In the genomic region with DNA sequence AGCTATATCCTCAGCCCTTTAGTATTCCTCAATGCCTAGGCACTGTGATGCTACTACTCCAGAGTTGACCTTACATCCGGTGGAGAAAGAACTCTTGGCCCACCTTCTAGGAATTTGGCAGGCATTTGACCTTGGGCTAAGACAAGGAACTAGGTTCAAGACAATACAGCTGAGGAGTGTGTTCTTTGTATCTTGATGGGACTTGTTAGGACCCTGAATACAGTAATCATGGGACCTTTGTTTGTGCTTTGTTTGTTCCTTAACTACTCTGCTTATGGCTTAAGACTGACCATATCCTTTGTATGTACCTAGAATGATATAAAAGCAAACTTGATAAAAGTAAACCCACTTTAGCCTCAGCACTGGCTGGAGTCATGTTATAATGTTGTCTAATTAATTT, we compare ENCODE assay signal across 24 mouse cellular contexts.
DNase-seq lines count a peak whose midpoint lies in the region; ATAC-seq and TF ChIP-seq lines count a peak whose summit lies in the region.
"Had no signal": no experiment of that assay in that cellular context is flagged by ENCODE, and none has a peak within 500 bp of the region (broad histone marks: within the 10 kb centered on the region; RNA-seq: fewer than 3 reads in every experiment).

No protein-coding gene starts in this region.

- no peak overlapping the region for H3K4me3 ChIP-seq in midbrain, embryonic 11.5 days (ENCODE audit: low read depth, low read length)
- H3K4me3 ChIP-seq in midbrain, embryonic 13.5 days (replicated peaks) = no peak overlapping the region
- H3K4me3 ChIP-seq in ES-E14 (ENCODE audit: insufficient read depth in 1 of 2, low read depth in 1 of 2, low read length in 2 of 2, poor library complexity in 1 of 2, severe bottlenecking in 1 of 2) = no peak overlapping the region
- H3K4me3 ChIP-seq: forebrain, embryonic 10.5 days; forebrain, embryonic 13.5 days; heart, embryonic 13.5 days had no signal

- WGBS in midbrain, embryonic 11.5 days = 89% methylated on average over 1 of the region's 1 CpGs
- 91% methylated on average over 1 of the region's 1 CpGs for WGBS in midbrain, embryonic 13.5 days

- ATAC-seq in midbrain, embryonic 11.5 days (ENCODE audit: low FRiP score) = no peak
- no peak for ATAC-seq in midbrain, embryonic 13.5 days
- ATAC-seq: activated CD4-positive, CD25-positive, alpha-beta regulatory T cell, adult 4 months; CD4-positive, CD25-positive, alpha-beta regulatory T cell, adult 4 months; forebrain, embryonic 13.5 days; forebrain, embryonic 16.5 days; hindbrain, postnatal 0 days; inflammation-experienced regulatory T-cells, adult 6 months; intestine, embryonic 16.5 days had no signal

- peak; percentile 2 for DNase-seq in midbrain, embryonic 11.5 days (ENCODE audit: low spot score, missing footprints)
- DNase-seq in ES-E14 (ENCODE audit: low read depth, low spot score) (peak; percentile 98), ZHBTc4 (ENCODE audit: low read depth, low spot score) (peak; percentile 96)
- no peak for DNase-seq in adrenal gland, adult (ENCODE audit: inconsistent age in 2 of 2, low spot score in 1 of 2)
- no peak for DNase-seq in kidney, adult 11 months
- DNase-seq: adrenal gland, postnatal 10 days; cerebellum, adult 18-20 months; cerebellum, adult 9-10 months; cerebellum, postnatal 14 days; gastrocnemius, postnatal 14 days; heart, adult 18-20 months; heart, postnatal 14 days; heart, postnatal 4 days had no signal

- no peaks in the 10 kb centered on the region; the same call in 1 of the 2 replicates for H3K9me3 ChIP-seq in midbrain, embryonic 11.5 days (ENCODE audit: control insufficient read depth, low read length)
- H3K9me3 ChIP-seq in midbrain, embryonic 13.5 days = 0 out of 2 replicates have a peak, but pooled peaks cover 11% of the 10 kb centered on the region
- no peaks in the 10 kb centered on the region for H3K9me3 ChIP-seq in ES-E14 (ENCODE audit: control insufficient read depth, insufficient read depth, low read depth, low read length)
- H3K9me3 ChIP-seq: heart, embryonic 13.5 days had no signal

- in situ Hi-C loops in ES-E14 (cut with MboI; ENCODE audit: low sequenced_read_pairs in 2 of 2, unreplicated experiment in 2 of 2) = no loop called here

- no peak overlapping the region for H3K4me2 ChIP-seq in midbrain, embryonic 11.5 days
- H3K4me2 ChIP-seq in midbrain, embryonic 13.5 days (replicated peaks) = no peak overlapping the region
- H3K4me2 ChIP-seq: forebrain, embryonic 13.5 days; heart, embryonic 13.5 days; hindbrain, embryonic 14.5 days had no signal

- peaks cover 14% of the 10 kb centered on the region for H3K4me1 ChIP-seq in midbrain, embryonic 11.5 days (ENCODE audit: control insufficient read depth, insufficient read depth, low read length)
- H3K4me1 ChIP-seq in midbrain, embryonic 13.5 days (replicated peaks) = peaks cover 24% of the 10 kb centered on the region
- peaks cover 0 to 10% of the 10 kb centered on the region in 2 experiments; a peak in 1 of 4 replicates for H3K4me1 ChIP-seq in ES-E14 (ENCODE audit: control insufficient read depth in 2 of 2, insufficient read depth in 2 of 2, low read length in 2 of 2, poor library complexity in 1 of 2)

- no peaks in the 10 kb centered on the region for H3K36me3 ChIP-seq in midbrain, embryonic 11.5 days (ENCODE audit: control insufficient read depth, insufficient read depth, low read length)
- no peaks in the 10 kb centered on the region for H3K36me3 ChIP-seq in midbrain, embryonic 13.5 days
- no peaks in the 10 kb centered on the region for H3K36me3 ChIP-seq in ES-E14 (ENCODE audit: control insufficient read depth, insufficient read depth, low read length, poor library complexity, severe bottlenecking)
- H3K36me3 ChIP-seq: forebrain, embryonic 10.5 days; heart, embryonic 13.5 days had no signal

- H3K9ac ChIP-seq in midbrain, embryonic 11.5 days (ENCODE audit: low read length) = no peak overlapping the region
- H3K9ac ChIP-seq in midbrain, embryonic 13.5 days (replicated peaks) = no peak overlapping the region
- no peak overlapping the region for H3K9ac ChIP-seq in ES-E14 (ENCODE audit: insufficient read depth, low read depth, low read length, poor library complexity, severe bottlenecking)
- H3K9ac ChIP-seq: forebrain, embryonic 13.5 days; heart, embryonic 13.5 days; hindbrain, embryonic 14.5 days had no signal

- H3K27me3 ChIP-seq in midbrain, embryonic 11.5 days (ENCODE audit: control insufficient read depth, insufficient read depth, low read length) = no peaks in the 10 kb centered on the region
- no peaks in the 10 kb centered on the region for H3K27me3 ChIP-seq in midbrain, embryonic 13.5 days
- H3K27me3 ChIP-seq: forebrain, embryonic 13.5 days; heart, embryonic 13.5 days had no signal

- no peak overlapping the region for H3K27ac ChIP-seq in midbrain, embryonic 11.5 days (ENCODE audit: low read depth, low read length)
- no peak overlapping the region for H3K27ac ChIP-seq in midbrain, embryonic 13.5 days
- H3K27ac ChIP-seq in ES-E14 (ENCODE audit: insufficient read depth, low read depth, low read length, poor library complexity, severe bottlenecking) = peak overlapping the region; percentile 81
- H3K27ac ChIP-seq: forebrain, embryonic 10.5 days; forebrain, embryonic 13.5 days; heart, embryonic 13.5 days; hindbrain, embryonic 14.5 days; hindbrain, postnatal 0 days had no signal

TF ChIP-seq in ES-E14, 5 proteins besides CTCF, POLR2A, EP300 and RAD21:
- no peak for TF ChIP-seq ZNF384 (IDR thresholded peaks at IDR 0.05; ENCODE audit: low read depth, low read length)
- TF ChIP-seq MAFK (IDR thresholded peaks at IDR 0.05; ENCODE audit: insufficient read depth, low read depth, low read length) = no peak
- peak; percentile 69 for TF ChIP-seq CHD2 (IDR thresholded peaks at IDR 0.05; ENCODE audit: low read depth, low read length)
- TF ChIP-seq HCFC1 (IDR thresholded peaks at IDR 0.05; ENCODE audit: borderline replicate concordance, insufficient read depth, low read length) = no peak
- no peak for TF ChIP-seq ZC3H11A (IDR thresholded peaks at IDR 0.05; ENCODE audit: borderline replicate concordance, low read depth, low read length)
TF ChIP-seq in ES-E14: peak in this region for 1.

Comparison
In these comparisons a context has a peak if more than half of its experiments do, and no peak if none do; other contexts are left out.
1. DNase-seq: peak in midbrain, embryonic 11.5 days (single experiment), ES-E14 (single experiment) and ZHBTc4 (single experiment); none in adrenal gland, adult (0 of 2) and kidney, adult 11 months (single experiment).